Mouse (Mus musculus): Measurements from ENCODE around the gene Tlr9. TPM values are rescaled to one million over a fixed set of nuclear protein-coding genes. Genes with fewer than 3 reads are reported as not detected.

Gene Tlr9
- total RNA-seq, 1 experiment from 2014 or later: 14.8 TPM

Other genes starting within 250 kb of the Tlr9 start
- gene Col6a4, start 125.8 kb upstream of the Tlr9 start, total RNA-seq (2017): not detected in 2 replicates
- 3.7 and 4.2 TPM in 2 replicates for gene Glyctk, start 64.5 kb upstream of the Tlr9 start, total RNA-seq (2017)
- 69.2 and 80.1 TPM in 2 replicates for gene Wdr82, start 51.7 kb upstream of the Tlr9 start, total RNA-seq (2017)
- gene Ppm1m, start 22.9 kb upstream of the Tlr9 start, total RNA-seq (2017): 48.0 and 59.0 TPM in 2 replicates
- 102 and 111 TPM in 2 replicates for gene Twf2, start 19.5 kb upstream of the Tlr9 start, total RNA-seq (2017)
- gene Alas1, start 26.1 kb downstream of the Tlr9 start, total RNA-seq (2017): 78.1 and 87.3 TPM in 2 replicates
- gene Poc1a, start 58.5 kb downstream of the Tlr9 start, total RNA-seq (2017): 0.98 and 1.4 TPM in 2 replicates
- gene Dusp7, start 146.0 kb downstream of the Tlr9 start, total RNA-seq (2017): 18.7 and 22.0 TPM in 2 replicates
- gene Rpl29, start 206.9 kb downstream of the Tlr9 start, total RNA-seq (2017): 440 and 528 TPM in 2 replicates
- gene Acy1, start 215.7 kb downstream of the Tlr9 start, total RNA-seq (2017): 5.2 and 5.9 TPM in 2 replicates
- 3.2 and 3.3 TPM in 2 replicates for gene Abhd14b, start 224.9 kb downstream of the Tlr9 start, total RNA-seq (2017)
- gene Abhd14a, start 225.1 kb downstream of the Tlr9 start, total RNA-seq (2017): 2.2 and 3.3 TPM in 2 replicates
- 1.2 and 5.2 TPM in 2 replicates for gene Pcbp4, start 230.7 kb downstream of the Tlr9 start, total RNA-seq (2017)
- not detected in 2 replicates for gene Gpr62, start 243.3 kb downstream of the Tlr9 start, total RNA-seq (2017)